8 mouse cellular contexts compared by ENCODE assay signal in the genomic region with DNA sequence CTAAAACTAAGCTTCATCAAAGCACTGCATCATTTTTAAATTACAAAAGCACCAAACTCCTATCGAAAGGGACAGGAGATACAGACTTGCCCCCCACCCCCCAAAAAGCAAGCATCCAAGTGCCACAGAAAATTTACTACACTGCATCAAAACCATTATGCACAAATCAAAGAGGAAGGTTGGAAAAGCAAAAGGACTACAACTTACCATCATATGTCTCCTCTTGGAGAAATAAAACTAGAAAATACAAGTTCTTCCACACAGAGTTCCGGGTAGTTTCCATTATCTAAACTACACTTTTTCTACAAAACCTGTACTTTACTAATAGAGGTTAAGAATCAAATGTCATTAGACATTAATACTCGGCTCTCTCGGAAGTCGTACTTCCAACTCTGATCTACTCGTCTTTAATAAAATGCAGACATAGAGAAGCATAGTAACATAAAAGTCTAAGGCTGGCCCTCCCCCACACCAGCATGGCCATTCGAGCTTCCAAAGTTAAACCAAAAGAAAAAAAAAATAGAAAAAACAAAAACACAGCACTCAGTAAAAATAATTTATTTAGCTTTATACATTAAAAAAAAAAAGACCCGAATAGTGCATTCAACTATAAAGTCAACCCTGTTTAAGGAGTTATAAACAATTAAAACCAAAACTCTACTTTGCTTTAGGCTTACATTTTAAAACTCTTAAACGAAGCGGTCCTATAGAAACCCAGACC.
DNase-seq lines count a peak whose midpoint lies in the region; ATAC-seq and TF ChIP-seq lines count a peak whose summit lies in the region.

No protein-coding gene starts in this region.

- peak overlapping the region; percentile 89 for H3K4me2 ChIP-seq in hindbrain, embryonic 13.5 days
- peak overlapping the region; percentile 70 for H3K4me2 ChIP-seq in midbrain, embryonic 16.5 days (ENCODE audit: low read length)

- no peak for TF ChIP-seq CTCF in layer of hippocampus, adult 2 months (conservative IDR thresholded peaks at IDR 0.05)

- ATAC-seq in hindbrain, embryonic 13.5 days (ENCODE audit: low FRiP score): no peak
- ATAC-seq in midbrain, embryonic 16.5 days: no peak
- no peak for ATAC-seq in frontal cortex, adult (ENCODE audit: low TSS enrichment)

- H3K9me3 ChIP-seq in hindbrain, embryonic 13.5 days: no peaks in the 10 kb centered on the region
- H3K9me3 ChIP-seq in midbrain, embryonic 16.5 days (replicated peaks; ENCODE audit: control insufficient read depth, low read length, poor library complexity, severe bottlenecking): no peaks in the 10 kb centered on the region

- peak overlapping the region; percentile 99 for H3K9ac ChIP-seq in hindbrain, embryonic 13.5 days
- peak overlapping the region; percentile 89 for H3K9ac ChIP-seq in midbrain, embryonic 16.5 days (ENCODE audit: low read depth, low read length)

- H3K27ac ChIP-seq in layer of hippocampus, adult 2 months: peak overlapping the region; percentile 99
- peak overlapping the region; percentile 93 for H3K27ac ChIP-seq in brown adipose tissue, adult 24 weeks (replicated peaks; ENCODE audit: low read depth, low read length)
- H3K27ac ChIP-seq in hindbrain, embryonic 13.5 days: peak overlapping the region; percentile 100
- peak overlapping the region; percentile 98 for H3K27ac ChIP-seq in midbrain, embryonic 16.5 days (ENCODE audit: low read length)

- peaks cover 4% of the 10 kb centered on the region; the same call in 1 of the 2 replicates for H3K4me1 ChIP-seq in brown adipose tissue, adult 24 weeks (ENCODE audit: control insufficient read depth, insufficient read depth, insufficient read length, low read length)
- peaks cover 33% of the 10 kb centered on the region for H3K4me1 ChIP-seq in hindbrain, embryonic 13.5 days (replicated peaks)
- peaks cover 23% of the 10 kb centered on the region for H3K4me1 ChIP-seq in midbrain, embryonic 16.5 days (ENCODE audit: control insufficient read depth, insufficient read depth, low read length)

- peak overlapping the region; percentile 98 for H3K4me3 ChIP-seq in layer of hippocampus, adult 2 months
- peak overlapping the region; percentile 90 for H3K4me3 ChIP-seq in brown adipose tissue, adult 24 weeks (ENCODE audit: insufficient read depth, low read depth, low read length)
- H3K4me3 ChIP-seq in hindbrain, embryonic 13.5 days: peak overlapping the region; percentile 92
- peak overlapping the region; percentile 95 for H3K4me3 ChIP-seq in midbrain, embryonic 16.5 days (ENCODE audit: low read depth, low read length)

- H3K36me3 ChIP-seq in hindbrain, embryonic 13.5 days: peaks cover 10% of the 10 kb centered on the region
- H3K36me3 ChIP-seq in midbrain, embryonic 16.5 days (ENCODE audit: control insufficient read depth, insufficient read depth, low read length): 0 out of 2 replicates have a peak, but pooled peaks cover 2% of the 10 kb centered on the region

- H3K27me3 ChIP-seq in hindbrain, embryonic 13.5 days: no peaks in the 10 kb centered on the region
- no peaks in the 10 kb centered on the region for H3K27me3 ChIP-seq in midbrain, embryonic 16.5 days (ENCODE audit: control insufficient read depth, insufficient read depth, low read depth, low read length)

- 3% methylated on average over 10 of the region's 10 CpGs for WGBS in hindbrain, embryonic 13.5 days
- under 1% methylated on average over 10 of the region's 10 CpGs for WGBS in midbrain, embryonic 16.5 days

- no peak for DNase-seq in layer of hippocampus, adult 2 months (ENCODE audit: low spot score in 2 of 2)
- no peak for DNase-seq in layer of hippocampus, adult 9-11 months
- DNase-seq in cerebellum, postnatal 4 days (ENCODE audit: low spot score in 2 of 2): no peak
- no peak for DNase-seq in adrenal gland, postnatal 25 days
